Mouse (Mus musculus): Measurements from ENCODE around the gene Lyplal1. TPM values are rescaled to one million over a fixed set of nuclear protein-coding genes. Genes with fewer than 3 reads are reported as not detected.

Gene Lyplal1
- total RNA-seq, 1 experiment, result 22.8 TPM

GRCm38 (mm10) chr1:186054227-186054626, 62.9 kb downstream of the Lyplal1 start:
- no peak for TF ChIP-seq MAFK (IDR thresholded peaks at IDR 0.05; ENCODE audit: insufficient read depth, low read depth, low read length)
- TF ChIP-seq HCFC1 (IDR thresholded peaks at IDR 0.05; ENCODE audit: borderline replicate concordance, insufficient read depth, low read length), result no peak
- TF ChIP-seq ZC3H11A (IDR thresholded peaks at IDR 0.05; ENCODE audit: borderline replicate concordance, low read depth, low read length), result no peak
- TF ChIP-seq ZNF384 (IDR thresholded peaks at IDR 0.05; ENCODE audit: low read depth, low read length), result no peak
- TF ChIP-seq CHD2 (IDR thresholded peaks at IDR 0.05; ENCODE audit: low read depth, low read length), result no peak
- Histone ChIP-seq H3K36me3 (ENCODE audit: control insufficient read depth, insufficient read depth, low read length, poor library complexity, severe bottlenecking) (no peaks in the 10 kb centered on the region), H3K27ac (ENCODE audit: insufficient read depth, low read depth, low read length, poor library complexity, severe bottlenecking) (no peak overlapping the region), H3K4me1 (ENCODE audit: control insufficient read depth in 2 of 2, insufficient read depth in 2 of 2, low read length in 2 of 2, poor library complexity in 1 of 2) (no peaks in the 10 kb centered on the region), H3K4me3 (ENCODE audit: insufficient read depth in 1 of 2, low read depth in 1 of 2, low read length in 2 of 2, poor library complexity in 1 of 2, severe bottlenecking in 1 of 2) (no peak overlapping the region), H3K9me3 (ENCODE audit: control insufficient read depth, insufficient read depth, low read depth, low read length) (no peaks in the 10 kb centered on the region), H3K9ac (ENCODE audit: insufficient read depth, low read depth, low read length, poor library complexity, severe bottlenecking) (no peak overlapping the region)
- DNase-seq (ENCODE audit: low read depth, low spot score), result no peak
- in situ Hi-C loops (cut with MboI; ENCODE audit: low sequenced_read_pairs in 2 of 2, unreplicated experiment in 2 of 2), result no loop called here

GRCm38 (mm10) chr1:186053280-186054043, 63.6 kb downstream of the Lyplal1 start:
- TF ChIP-seq MAFK (IDR thresholded peaks at IDR 0.05; ENCODE audit: insufficient read depth, low read depth, low read length), result no peak
- TF ChIP-seq CHD2 (IDR thresholded peaks at IDR 0.05; ENCODE audit: low read depth, low read length), result no peak
- TF ChIP-seq HCFC1 (IDR thresholded peaks at IDR 0.05; ENCODE audit: borderline replicate concordance, insufficient read depth, low read length), result no peak
- TF ChIP-seq ZNF384 (IDR thresholded peaks at IDR 0.05; ENCODE audit: low read depth, low read length), result no peak
- TF ChIP-seq ZC3H11A (IDR thresholded peaks at IDR 0.05; ENCODE audit: borderline replicate concordance, low read depth, low read length), result no peak
- in situ Hi-C loops (cut with MboI; ENCODE audit: low sequenced_read_pairs in 2 of 2, unreplicated experiment in 2 of 2), result no loop called here
- H3K9me3 ChIP-seq (ENCODE audit: control insufficient read depth, insufficient read depth, low read depth, low read length), result no peaks in the 10 kb centered on the region
- H3K27ac ChIP-seq (ENCODE audit: insufficient read depth, low read depth, low read length, poor library complexity, severe bottlenecking), result no peak overlapping the region
- no peaks in the 10 kb centered on the region for H3K36me3 ChIP-seq (ENCODE audit: control insufficient read depth, insufficient read depth, low read length, poor library complexity, severe bottlenecking)
- H3K4me1 ChIP-seq (ENCODE audit: control insufficient read depth in 2 of 2, insufficient read depth in 2 of 2, low read length in 2 of 2, poor library complexity in 1 of 2), result no peaks in the 10 kb centered on the region
- H3K4me3 ChIP-seq (ENCODE audit: insufficient read depth in 1 of 2, low read depth in 1 of 2, low read length in 2 of 2, poor library complexity in 1 of 2, severe bottlenecking in 1 of 2), result no peak overlapping the region
- DNase-seq (ENCODE audit: low read depth, low spot score), result no peak
- H3K9ac ChIP-seq (ENCODE audit: insufficient read depth, low read depth, low read length, poor library complexity, severe bottlenecking), result no peak overlapping the region

GRCm38 (mm10) chr1:186043709-186044452, 73.2 kb downstream of the Lyplal1 start:
- Histone ChIP-seq H3K4me1 (ENCODE audit: control insufficient read depth in 2 of 2, insufficient read depth in 2 of 2, low read length in 2 of 2, poor library complexity in 1 of 2) (no peaks in the 10 kb centered on the region), H3K36me3 (ENCODE audit: control insufficient read depth, insufficient read depth, low read length, poor library complexity, severe bottlenecking) (no peaks in the 10 kb centered on the region), H3K9ac (ENCODE audit: insufficient read depth, low read depth, low read length, poor library complexity, severe bottlenecking) (no peak overlapping the region), H3K27ac (ENCODE audit: insufficient read depth, low read depth, low read length, poor library complexity, severe bottlenecking) (no peak overlapping the region), H3K9me3 (ENCODE audit: control insufficient read depth, insufficient read depth, low read depth, low read length) (no peaks in the 10 kb centered on the region), H3K4me3 (ENCODE audit: insufficient read depth in 1 of 2, low read depth in 1 of 2, low read length in 2 of 2, poor library complexity in 1 of 2, severe bottlenecking in 1 of 2) (no peak overlapping the region)
- TF ChIP-seq HCFC1 (IDR thresholded peaks at IDR 0.05; ENCODE audit: borderline replicate concordance, insufficient read depth, low read length) (no peak), CHD2 (IDR thresholded peaks at IDR 0.05; ENCODE audit: low read depth, low read length) (no peak), ZNF384 (IDR thresholded peaks at IDR 0.05; ENCODE audit: low read depth, low read length) (no peak), ZC3H11A (IDR thresholded peaks at IDR 0.05; ENCODE audit: borderline replicate concordance, low read depth, low read length) (no peak), MAFK (IDR thresholded peaks at IDR 0.05; ENCODE audit: insufficient read depth, low read depth, low read length) (no peak)
- DNase-seq (ENCODE audit: low read depth, low spot score), result no peak
- in situ Hi-C loops (cut with MboI; ENCODE audit: low sequenced_read_pairs in 2 of 2, unreplicated experiment in 2 of 2), result no loop called here

- in situ Hi-C loops (cut with MboI; ENCODE audit: low sequenced_read_pairs in 2 of 2, unreplicated experiment in 2 of 2), result no loop called here
- H3K9me3 ChIP-seq (ENCODE audit: control insufficient read depth, insufficient read depth, low read depth, low read length), result no peaks in the 10 kb centered on the region
- no peak for TF ChIP-seq HCFC1 (IDR thresholded peaks at IDR 0.05; ENCODE audit: borderline replicate concordance, insufficient read depth, low read length)
- no peak overlapping the region for H3K9ac ChIP-seq (ENCODE audit: insufficient read depth, low read depth, low read length, poor library complexity, severe bottlenecking)
- DNase-seq (ENCODE audit: low read depth, low spot score), result no peak
- no peak overlapping the region for H3K4me3 ChIP-seq (ENCODE audit: insufficient read depth in 1 of 2, low read depth in 1 of 2, low read length in 2 of 2, poor library complexity in 1 of 2, severe bottlenecking in 1 of 2)
- H3K4me1 ChIP-seq (ENCODE audit: control insufficient read depth in 2 of 2, insufficient read depth in 2 of 2, low read length in 2 of 2, poor library complexity in 1 of 2), result no peaks in the 10 kb centered on the region
- no peak overlapping the region for H3K27ac ChIP-seq (ENCODE audit: insufficient read depth, low read depth, low read length, poor library complexity, severe bottlenecking)
- H3K36me3 ChIP-seq (ENCODE audit: control insufficient read depth, insufficient read depth, low read length, poor library complexity, severe bottlenecking), result no peaks in the 10 kb centered on the region
Measured at GRCm38 (mm10) chr1:186041841-186042240, 75.3 kb downstream of the Lyplal1 start.
